Mouse (Mus musculus) lung, postnatal 14 days (tissue): Measurements from ENCODE around the gene Lim2.
"Not testable (repeated sequence)": the region's sequence is repeated elsewhere in the genome, so short reads cannot be mapped to it uniquely, and the experiment has no call there.

ENCODE experiments used
- DNase-seq: peaks from one replicate; pipeline ENCODE4 v3.0.0; 2021

Gene Lim2

GRCm38 (mm10) chr7:43427406-43427805, at the start of gene Lim2:
Lim2 (plus strand) TSS chr7:43427670.
- DNase-seq = no peak

- peak; percentile 30 for DNase-seq
Measured at GRCm38 (mm10) chr7:43378226-43378625, 49.2 kb upstream of the Lim2 start.

- DNase-seq = no peak
Measured at GRCm38 (mm10) chr7:43392349-43393121, 34.9 kb upstream of the Lim2 start.

- DNase-seq = no peak
Measured at GRCm38 (mm10) chr7:43399501-43399900, 28.0 kb upstream of the Lim2 start.

GRCm38 (mm10) chr7:43402718-43403117, 24.8 kb upstream of the Lim2 start:
- no peak for DNase-seq

GRCm38 (mm10) chr7:43407573-43407972, 19.9 kb upstream of the Lim2 start:
- DNase-seq = no peak

- no peak for DNase-seq
Measured at GRCm38 (mm10) chr7:43408131-43408553, 19.3 kb upstream of the Lim2 start, which contains the start of gene Siglecg. Siglecg (plus strand) TSS chr7:43408204.

- no peak for DNase-seq
Measured at GRCm38 (mm10) chr7:43409084-43409483, 18.4 kb upstream of the Lim2 start.

GRCm38 (mm10) chr7:43411724-43412123, 15.7 kb upstream of the Lim2 start:
- not testable (repeated sequence) for DNase-seq

GRCm38 (mm10) chr7:43417298-43417697, 10.2 kb upstream of the Lim2 start:
- DNase-seq = no peak

- DNase-seq = peak; percentile 92
Measured at GRCm38 (mm10) chr7:43422995-43423617, 4.4 kb upstream of the Lim2 start.

GRCm38 (mm10) chr7:43423991-43424625, 3.4 kb upstream of the Lim2 start:
- DNase-seq = no peak

- DNase-seq = no peak
Measured at GRCm38 (mm10) chr7:43429500-43429899, 2.0 kb downstream of the Lim2 start.

GRCm38 (mm10) chr7:43432891-43433290, 5.4 kb downstream of the Lim2 start:
- DNase-seq = no peak

- no peak for DNase-seq
Measured at GRCm38 (mm10) chr7:43434676-43435075, 7.2 kb downstream of the Lim2 start.

- DNase-seq = no peak
Measured at GRCm38 (mm10) chr7:43436341-43437255, 9.1 kb downstream of the Lim2 start, which contains the start of gene Nkg7. Nkg7 (plus strand) TSS chr7:43437073.

GRCm38 (mm10) chr7:43438611-43439010, 11.1 kb downstream of the Lim2 start:
- DNase-seq = no peak

- no peak for DNase-seq
Measured at GRCm38 (mm10) chr7:43440482-43440881, 13.0 kb downstream of the Lim2 start, which contains the start of gene Cldnd2. Cldnd2 (plus strand) TSS chr7:43440782.

GRCm38 (mm10) chr7:43441071-43441470, 13.6 kb downstream of the Lim2 start:
- no peak for DNase-seq

GRCm38 (mm10) chr7:43442684-43443083, 15.2 kb downstream of the Lim2 start:
- DNase-seq = peak; percentile 7

- DNase-seq = peak; percentile 86
Measured at GRCm38 (mm10) chr7:43443126-43443916, 15.9 kb downstream of the Lim2 start.

GRCm38 (mm10) chr7:43443917-43444293, 16.4 kb downstream of the Lim2 start, which contains the start of the genes Etfb and Gm45233:
Etfb (plus strand) TSS chr7:43444083.
Gm45233 (plus strand) TSS chr7:43444128.
- peak; percentile 93 for DNase-seq
